Mouse (Mus musculus): ENCODE data around the gene Znrf1.
"Not testable (repeated sequence)": the region's sequence is repeated elsewhere in the genome, so short reads cannot be mapped to it uniquely, and the experiment has no call there.

Znrf1 gene

DNA sequence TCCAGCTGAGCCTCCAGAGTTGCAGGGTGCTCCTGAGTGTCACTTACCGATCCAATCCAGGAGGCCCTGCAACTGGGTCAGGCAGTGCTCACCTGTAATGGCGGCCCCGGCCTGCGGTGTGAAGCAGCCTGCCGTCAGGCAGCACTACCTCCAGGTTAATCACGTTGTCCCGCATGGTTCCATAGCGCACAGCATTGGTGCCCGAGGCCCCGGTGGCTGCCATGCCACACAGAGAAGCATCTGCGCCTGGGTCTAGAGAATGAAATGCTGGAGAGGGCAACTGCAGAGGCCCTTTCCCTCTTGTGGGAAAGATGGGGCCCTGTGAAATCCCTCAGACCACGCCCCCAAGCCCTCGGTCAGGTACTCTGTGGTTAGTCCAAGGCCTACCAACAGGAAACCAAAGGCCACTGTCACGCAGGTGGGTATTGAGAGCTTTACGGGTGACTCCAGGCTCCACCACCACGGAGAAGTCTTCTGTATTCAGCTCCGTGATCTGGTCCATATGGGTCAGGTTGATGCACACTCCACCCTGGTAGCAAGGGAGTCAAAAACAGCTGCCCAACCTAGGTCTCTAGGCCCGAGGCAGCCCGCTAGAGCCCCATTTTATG is 93.1 kb downstream of the Znrf1 start:
- no peak for DNase-seq (ENCODE audit: low read depth, low spot score)

DNA sequence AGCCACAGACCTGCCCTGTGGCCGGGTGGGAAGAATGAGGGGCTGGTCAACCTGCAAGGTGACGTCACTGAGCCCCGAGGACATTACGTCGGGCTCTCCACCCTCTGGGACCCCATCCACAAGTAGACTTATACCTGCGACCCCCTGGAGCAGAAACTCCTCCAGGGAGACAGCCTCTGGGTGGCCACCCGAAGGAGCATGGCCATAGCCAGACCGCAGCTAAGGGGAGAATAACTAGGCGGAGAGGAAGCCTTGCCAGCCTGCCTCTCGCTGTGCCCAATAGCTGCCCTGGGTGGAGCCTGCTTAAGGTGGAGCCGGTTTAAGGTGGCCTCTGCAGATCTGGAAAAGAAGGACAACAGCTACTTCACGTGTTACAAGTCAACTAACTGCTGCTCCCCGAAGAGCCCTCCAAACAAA is 94.2 kb downstream of the Znrf1 start, which contains the start of gene Ldhd:
Gene Ldhd (minus strand): TSS at position 270 of the 417 bp plus-strand sequence.
- no peak for DNase-seq (ENCODE audit: low read depth, low spot score)

DNA sequence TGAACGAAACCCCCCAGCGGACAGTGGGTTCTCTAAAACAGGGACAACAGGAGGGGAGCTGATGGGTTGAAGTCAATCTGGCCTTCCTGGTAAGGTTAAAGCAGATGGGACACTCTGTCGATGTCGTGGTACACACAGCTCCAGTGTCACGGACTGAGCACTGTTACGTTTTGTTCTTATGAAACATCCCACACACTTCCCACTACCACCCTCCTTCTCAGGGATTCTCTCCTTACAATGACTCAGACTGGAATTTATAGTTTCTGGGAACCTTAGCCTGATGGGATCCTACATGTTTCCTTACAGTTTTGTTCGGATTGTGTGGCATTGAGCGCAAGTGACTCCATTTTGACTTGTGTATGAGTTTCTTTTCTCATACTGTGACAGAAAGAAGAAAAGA is 95.7 kb downstream of the Znrf1 start:
- DNase-seq (ENCODE audit: low read depth, low spot score), result no peak

DNA sequence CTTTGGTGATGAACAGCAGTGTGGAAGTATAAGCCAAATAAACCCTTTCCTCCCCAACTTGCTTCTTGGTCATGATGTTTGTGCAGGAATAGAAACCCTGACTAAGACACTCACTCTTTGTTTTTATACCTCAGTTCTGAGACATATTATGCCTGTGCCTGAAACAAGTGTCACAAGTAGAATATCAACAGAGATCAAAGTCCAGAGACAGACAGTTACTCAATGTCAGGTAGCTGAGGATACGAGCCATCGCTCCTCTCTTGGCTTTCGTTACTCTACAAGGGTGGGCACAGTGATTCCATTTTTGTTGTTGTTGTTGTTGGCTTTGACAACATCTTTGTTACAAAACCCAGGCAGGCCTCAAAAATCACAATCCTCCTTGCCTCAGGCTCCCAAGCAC is 97.1 kb downstream of the Znrf1 start:
- no peak for DNase-seq (ENCODE audit: low read depth, low spot score)

DNA sequence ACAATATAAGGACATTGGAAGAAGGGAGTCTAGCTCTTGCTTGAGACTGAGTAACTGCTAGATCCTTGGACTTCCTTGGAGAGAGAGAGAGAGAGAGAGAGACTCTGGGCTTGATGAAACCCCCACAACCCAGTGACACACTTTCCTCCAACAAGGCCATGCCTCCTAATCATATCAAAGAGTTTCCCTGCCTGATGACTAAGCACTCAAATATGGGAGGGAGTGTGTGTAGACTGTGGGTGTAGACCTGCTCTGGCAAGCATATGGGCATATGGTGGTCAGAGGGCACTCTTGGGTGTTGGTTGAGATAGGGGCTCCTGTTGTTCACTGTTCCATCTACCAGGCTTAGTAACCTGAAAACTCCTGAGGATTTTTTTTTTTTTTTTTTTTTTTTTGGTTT is 102.2 kb downstream of the Znrf1 start:
- no peak for DNase-seq (ENCODE audit: low read depth, low spot score)

DNA sequence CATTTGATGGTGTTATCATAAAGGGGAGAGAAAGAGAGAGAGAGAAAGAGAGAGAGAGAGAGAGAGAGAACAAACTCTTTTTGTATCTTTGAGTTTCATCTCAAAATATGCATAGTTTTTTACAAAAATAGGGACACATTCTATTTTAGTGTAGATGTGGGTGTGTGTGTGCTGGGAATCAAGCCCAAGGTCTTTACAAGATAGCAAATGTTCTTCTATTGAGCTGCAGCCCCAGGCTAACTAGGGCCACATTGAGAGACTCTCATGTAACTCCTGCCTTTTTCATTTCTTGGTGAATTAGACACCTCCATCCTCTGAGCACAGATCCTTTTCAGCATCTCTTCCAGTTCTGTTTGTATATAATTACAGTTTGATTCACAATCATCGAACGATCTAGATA is 105.2 kb downstream of the Znrf1 start:
- DNase-seq (ENCODE audit: low read depth, low spot score), result no peak

DNA sequence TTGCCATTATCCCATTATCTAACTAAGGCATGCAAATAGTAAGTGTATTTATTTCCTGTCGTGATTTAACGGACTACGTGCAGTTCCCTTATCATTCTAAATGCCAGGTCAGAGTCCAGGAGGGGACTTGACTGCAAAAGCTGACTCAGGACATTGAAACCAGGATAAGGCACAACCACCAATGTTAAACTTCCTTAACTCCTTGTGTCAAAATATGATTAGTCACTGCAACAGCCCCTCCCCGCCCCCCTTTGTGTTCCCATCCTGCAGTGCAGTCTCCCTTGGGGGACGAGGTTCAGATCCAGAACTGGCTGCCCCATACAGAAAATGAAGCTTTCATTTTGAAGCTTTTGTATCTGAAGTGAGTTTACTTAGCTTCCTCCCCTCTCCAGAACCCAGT is 106.6 kb downstream of the Znrf1 start:
- DNase-seq (ENCODE audit: low read depth, low spot score), result no peak

DNA sequence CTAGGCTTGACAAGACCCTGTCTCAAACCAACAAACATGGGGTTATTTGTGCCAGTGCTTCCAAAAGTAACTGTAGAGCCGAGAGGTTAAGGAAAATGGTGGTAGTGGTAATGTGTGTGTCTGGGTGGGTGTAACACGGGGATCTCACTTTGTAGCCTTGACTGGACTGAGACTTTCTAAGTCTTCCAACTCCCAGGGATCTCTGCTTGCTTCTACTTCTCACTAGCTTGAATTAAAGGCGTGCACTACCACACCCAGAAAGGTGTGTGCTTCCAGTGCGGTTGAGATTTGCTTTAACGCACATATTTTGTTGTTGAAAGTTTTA is 107.0 kb downstream of the Znrf1 start:
- no peak for DNase-seq (ENCODE audit: low read depth, low spot score)

DNA sequence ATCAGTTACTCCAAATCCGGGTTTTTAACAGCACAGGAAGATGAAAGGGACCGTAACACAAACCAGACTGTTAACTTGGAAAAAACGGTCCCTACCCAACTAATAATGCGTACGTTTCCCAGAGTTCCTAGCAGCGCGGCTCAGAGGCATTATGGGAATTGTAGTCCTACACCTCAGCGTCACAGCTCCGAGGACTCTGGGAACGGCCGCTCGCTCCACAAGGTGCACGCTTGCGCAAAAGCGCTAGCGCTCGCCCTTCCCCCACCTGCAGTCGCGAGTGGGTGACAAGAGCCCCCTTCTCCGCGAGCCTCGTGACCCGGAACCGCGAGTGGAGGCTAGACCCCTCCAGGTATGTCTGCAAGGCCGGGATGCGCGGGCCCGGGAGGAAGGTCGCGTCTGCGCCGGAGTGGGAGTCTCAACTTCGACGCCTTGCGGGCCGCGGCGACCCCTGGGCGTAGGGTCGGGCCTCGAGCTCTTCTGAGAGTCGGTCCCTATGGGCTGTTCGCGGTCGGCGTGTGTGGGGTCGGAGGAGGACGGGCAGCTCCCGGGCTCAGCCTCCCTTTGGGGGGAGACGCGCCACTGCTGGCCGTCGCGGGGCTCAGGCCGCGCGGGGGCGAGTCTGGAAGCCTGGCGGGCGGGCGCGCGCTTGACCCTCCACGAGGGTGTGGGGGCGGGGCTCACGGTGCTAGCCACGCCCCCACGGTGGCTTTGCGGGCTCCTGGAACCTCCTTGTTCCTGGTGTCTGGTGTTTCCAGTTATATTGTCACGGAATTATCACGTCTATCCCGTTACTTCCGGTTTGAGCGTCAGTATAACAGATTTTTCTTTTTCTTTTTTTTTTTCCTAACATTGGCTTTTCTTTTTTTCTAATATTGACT is 107.6 kb downstream of the Znrf1 start, which contains the start of gene Zfp1:
Gene Zfp1 (plus strand): TSS at position 138 of the 878 bp plus-strand sequence.
- DNase-seq (ENCODE audit: low read depth, low spot score), result peak; percentile 95

DNA sequence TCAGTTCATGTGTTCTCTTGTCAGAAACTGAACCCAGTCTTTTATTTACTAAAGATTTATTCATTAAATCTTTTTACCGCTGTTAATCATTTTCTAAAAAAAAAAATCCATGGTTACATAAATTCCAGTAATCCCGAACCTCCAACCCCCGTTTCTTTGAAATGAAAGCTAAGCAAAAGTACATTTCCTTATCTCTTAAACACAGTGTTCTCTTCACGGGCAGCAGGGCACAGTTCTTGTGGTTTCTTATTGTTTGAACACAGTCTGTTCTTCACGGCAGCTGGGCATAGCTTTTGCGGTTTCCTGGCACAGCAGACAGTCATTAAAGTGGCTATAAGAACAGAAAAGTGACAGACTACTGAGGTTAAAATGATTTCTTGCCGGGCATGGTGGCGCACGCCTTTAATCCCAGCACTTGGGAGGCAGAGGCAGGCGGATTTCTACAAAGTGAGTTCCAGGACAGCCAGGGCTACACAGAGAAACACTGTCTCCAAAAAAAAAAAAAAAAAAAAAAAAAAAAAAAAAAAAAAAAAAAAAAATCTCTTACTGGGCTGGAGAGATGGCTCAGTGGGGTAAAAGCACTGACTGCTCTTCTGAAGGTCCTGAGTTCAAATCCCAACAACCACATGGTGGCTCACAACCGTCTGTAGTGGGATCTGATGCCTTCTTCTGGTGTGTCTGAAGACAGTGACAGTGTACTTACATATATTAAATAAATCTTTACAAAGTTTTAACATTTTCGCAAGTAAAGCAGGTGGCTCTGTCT is 108.6 kb downstream of the Znrf1 start:
- DNase-seq (ENCODE audit: low read depth, low spot score), result not testable (repeated sequence)

DNA sequence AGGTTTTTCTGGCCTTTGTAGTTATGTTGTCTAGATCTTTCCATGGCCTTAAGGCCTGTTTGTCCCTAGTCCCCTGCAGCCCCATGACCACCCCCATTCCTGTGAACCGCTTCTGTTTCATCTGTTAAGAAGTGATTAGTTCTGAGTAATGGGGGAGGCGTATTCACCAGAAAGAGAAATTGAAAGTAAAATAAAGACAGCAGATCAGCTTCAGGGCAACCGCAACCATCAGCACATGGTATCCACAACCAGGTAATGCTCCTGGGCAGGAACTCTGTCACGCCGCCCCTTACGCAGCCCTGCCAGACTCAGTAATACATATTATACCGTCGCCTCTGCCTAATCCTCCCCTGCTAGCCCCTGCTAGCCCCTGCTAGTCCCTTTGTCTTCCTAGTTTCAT is 109.8 kb downstream of the Znrf1 start:
- DNase-seq (ENCODE audit: low read depth, low spot score), result no peak

DNA sequence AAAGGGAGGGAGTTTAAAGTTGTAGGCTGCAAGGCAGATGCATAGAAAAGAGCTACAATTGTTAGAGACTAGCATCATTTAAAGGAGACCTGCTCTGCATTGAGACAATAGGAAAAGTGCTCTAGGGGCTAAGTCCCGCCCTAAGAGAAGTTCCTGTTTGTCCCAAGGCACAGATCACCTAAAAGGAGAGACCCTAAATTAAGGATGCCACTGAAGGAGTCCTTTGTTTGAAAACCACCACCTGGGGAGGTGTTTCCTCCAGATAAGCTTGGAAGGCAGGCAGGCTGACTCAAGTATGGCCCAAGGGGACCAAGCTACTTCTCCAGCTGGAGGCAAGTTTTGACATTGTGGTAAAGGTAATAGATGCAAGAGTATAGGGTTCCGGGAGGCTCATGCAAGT is 112.9 kb downstream of the Znrf1 start:
- no peak for DNase-seq (ENCODE audit: low read depth, low spot score)

DNA sequence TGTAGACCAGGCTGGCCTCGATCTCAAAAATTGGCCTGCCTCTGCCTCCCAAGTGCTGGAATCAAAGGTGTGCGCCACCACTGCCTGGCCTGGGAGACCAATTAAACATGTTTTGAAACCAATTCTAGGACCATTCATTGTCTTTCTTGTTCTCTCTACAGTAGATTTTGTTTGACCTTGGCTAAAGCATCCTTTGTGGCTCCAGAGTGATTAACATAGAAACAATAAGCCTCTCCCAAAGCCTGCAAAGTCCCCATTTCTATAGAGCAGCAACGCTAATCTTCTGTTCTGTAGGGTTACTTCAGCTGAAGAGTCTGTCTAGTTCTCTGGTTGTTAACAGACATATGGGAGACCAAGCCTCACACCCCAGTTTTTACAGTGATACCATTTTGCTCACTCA is 114.8 kb downstream of the Znrf1 start:
- DNase-seq (ENCODE audit: low read depth, low spot score), result no peak

DNA sequence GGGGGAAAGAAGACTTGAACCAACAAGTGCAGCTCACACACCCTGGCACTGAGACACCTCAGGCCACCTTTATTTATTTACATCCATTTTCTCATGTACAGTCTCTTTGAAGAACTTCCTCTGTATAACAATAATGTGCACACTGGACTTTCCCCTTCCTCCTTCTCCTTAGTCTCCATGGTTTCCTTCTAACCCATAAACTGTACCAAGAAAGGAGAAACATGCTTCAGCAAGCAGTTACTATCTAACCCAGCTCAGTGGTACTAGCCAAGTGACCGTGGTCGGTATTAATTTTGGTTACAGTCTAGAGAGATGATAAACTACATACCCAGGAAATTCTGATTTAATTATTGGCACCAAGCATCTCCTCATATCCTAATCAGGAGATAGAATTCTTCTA is 117.6 kb downstream of the Znrf1 start:
- no peak for DNase-seq (ENCODE audit: low read depth, low spot score)

DNA sequence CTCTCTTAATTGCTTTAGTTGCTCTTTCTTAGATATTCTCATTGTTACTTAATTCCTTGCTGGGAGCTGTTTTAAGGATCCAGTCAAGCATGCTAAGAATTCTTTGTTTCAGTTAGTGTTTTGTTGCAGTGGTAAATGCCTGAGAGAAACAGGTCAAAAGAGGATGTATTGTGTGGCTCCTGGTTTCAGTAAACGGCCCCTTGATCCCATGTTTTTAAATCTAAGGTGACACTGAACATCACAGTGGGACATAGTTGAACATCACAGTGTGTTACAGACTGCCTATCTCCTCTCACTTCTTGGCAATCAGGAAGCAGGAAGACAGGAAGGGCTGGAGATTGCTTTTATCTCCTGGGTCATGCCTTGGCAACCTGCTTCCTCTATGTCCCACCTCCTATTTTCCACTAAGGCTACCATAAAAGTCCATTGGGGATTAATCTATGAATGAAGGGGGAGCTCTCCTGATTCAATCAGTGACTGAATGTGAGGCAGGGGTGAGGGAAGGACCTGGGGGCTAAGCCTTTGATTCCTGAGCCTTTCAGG is 121.5 kb downstream of the Znrf1 start:
- no peak for DNase-seq (ENCODE audit: low read depth, low spot score)

DNA sequence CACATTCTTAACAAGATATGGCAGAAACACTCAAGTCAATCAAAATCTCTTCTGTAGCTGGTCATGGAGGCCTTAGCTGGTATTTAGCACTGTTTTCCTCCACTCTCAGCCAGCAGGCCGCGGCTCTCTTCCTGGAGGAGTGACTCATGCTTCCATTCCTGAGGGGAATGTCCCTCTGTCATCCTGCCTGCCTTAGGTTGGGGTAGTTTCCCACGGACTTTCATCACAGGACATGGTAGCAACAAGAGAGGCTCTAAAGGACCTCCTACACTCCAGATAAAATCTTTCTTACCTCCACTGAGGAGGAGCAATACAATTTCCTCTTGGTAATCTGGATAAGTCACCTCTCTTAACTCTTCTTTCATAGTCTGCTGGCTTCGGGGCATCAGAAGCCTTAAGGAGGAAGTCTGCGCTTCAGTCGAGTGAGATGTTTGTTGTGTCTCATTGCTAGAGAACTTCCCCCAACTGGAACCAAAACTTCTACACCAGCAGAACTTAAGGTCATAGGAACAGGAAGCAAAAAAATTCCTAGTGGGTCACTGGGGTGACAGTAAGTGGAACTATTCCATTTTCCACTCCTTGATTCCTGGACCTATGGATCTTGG is 123.0 kb downstream of the Znrf1 start:
- no peak for DNase-seq (ENCODE audit: low read depth, low spot score)

DNA sequence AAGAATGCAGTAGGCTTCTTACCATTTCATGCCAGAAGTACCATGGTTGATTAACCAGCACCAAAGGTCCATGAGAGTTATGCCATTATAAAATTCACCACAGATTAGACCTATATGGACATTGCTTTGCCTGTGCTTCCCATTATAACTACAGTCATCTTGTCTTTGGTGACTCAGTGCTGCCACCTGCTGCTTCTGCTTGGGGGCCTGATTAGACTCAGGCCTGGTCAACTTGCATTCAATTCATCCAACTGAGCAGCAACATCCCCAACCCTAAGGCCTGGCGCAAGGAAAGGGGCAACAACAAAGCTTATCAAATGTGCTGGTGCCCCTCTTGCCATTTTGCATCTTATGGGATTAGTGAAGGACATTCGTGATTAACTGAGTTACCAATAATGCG is 126.6 kb downstream of the Znrf1 start:
- DNase-seq (ENCODE audit: low read depth, low spot score), result peak; percentile 75

DNA sequence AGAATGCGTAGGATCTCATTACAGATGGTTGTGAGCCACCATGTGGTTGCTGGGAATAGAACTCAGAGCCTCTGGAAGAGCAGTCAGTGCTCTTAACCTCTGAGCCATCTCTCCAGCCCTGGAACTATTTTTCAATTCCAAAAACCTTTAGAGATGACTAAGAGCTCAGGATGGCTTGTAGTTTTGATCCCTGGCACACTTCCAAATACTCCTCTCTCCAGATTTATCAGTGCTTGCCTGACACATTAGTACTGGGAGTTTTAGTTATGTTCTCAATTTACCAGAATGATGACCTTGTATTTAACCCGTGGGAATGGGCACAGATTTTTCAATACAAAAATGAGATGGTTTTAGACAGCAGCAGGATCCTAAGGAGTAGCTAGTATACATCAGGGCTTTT is 130.9 kb downstream of the Znrf1 start:
- no peak for DNase-seq (ENCODE audit: low read depth, low spot score)
